Mouse (Mus musculus): ENCODE data around the gene Eif2s2.
A peak's percentile ranks its signal among the peaks of the same experiment; 100 is the strongest.
"Not testable (repeated sequence)": the region's sequence is repeated elsewhere in the genome, so short reads cannot be mapped to it uniquely, and the experiment has no call there.

Gene Eif2s2

GRCm38 (mm10) chr2:154892201-154893044, at the start of gene Eif2s2:
TSS of gene Eif2s2 (minus strand) at chr2:154892935.
- peak; percentile 93 to 94 for DNase-seq (ENCODE audit: low spot score in 2 of 2)

GRCm38 (mm10) chr2:154941952-154942351, 49.2 kb upstream of the Eif2s2 start:
- no peak for DNase-seq (ENCODE audit: low spot score in 2 of 2)

GRCm38 (mm10) chr2:154937547-154938390, 45.0 kb upstream of the Eif2s2 start:
- DNase-seq (ENCODE audit: low spot score in 2 of 2), result no peak

GRCm38 (mm10) chr2:154936536-154937155, 43.9 kb upstream of the Eif2s2 start:
- no peak for DNase-seq (ENCODE audit: low spot score in 2 of 2)

GRCm38 (mm10) chr2:154936106-154936505, 43.4 kb upstream of the Eif2s2 start:
- no peak for DNase-seq (ENCODE audit: low spot score in 2 of 2)

GRCm38 (mm10) chr2:154933884-154934283, 41.1 kb upstream of the Eif2s2 start:
- peak in 1 of 2 experiments; percentile 15 for DNase-seq (ENCODE audit: low spot score in 2 of 2)

- no peak for DNase-seq (ENCODE audit: low spot score in 2 of 2)
These were observed 35.6 kb upstream of the Eif2s2 start for GRCm38 (mm10) chr2:154928298-154928697.

- no peak for DNase-seq (ENCODE audit: low spot score in 2 of 2)
These were observed 34.1 kb upstream of the Eif2s2 start for GRCm38 (mm10) chr2:154926843-154927242.

GRCm38 (mm10) chr2:154925411-154926031, 32.8 kb upstream of the Eif2s2 start:
- DNase-seq (ENCODE audit: low spot score in 2 of 2), result no peak

- DNase-seq (ENCODE audit: low spot score in 2 of 2), result not testable (repeated sequence)
These were observed 29.4 kb upstream of the Eif2s2 start for GRCm38 (mm10) chr2:154922134-154922533.

GRCm38 (mm10) chr2:154920896-154921295, 28.2 kb upstream of the Eif2s2 start:
- DNase-seq (ENCODE audit: low spot score in 2 of 2), result no peak

GRCm38 (mm10) chr2:154917866-154918641, 25.3 kb upstream of the Eif2s2 start:
- DNase-seq (ENCODE audit: low spot score in 2 of 2), result no peak

- DNase-seq (ENCODE audit: low spot score in 2 of 2), result peak in 1 of 2 experiments; percentile 30
These were observed 23.8 kb upstream of the Eif2s2 start for GRCm38 (mm10) chr2:154916547-154916946.

- DNase-seq (ENCODE audit: low spot score in 2 of 2), result no peak
These were observed 23.3 kb upstream of the Eif2s2 start for GRCm38 (mm10) chr2:154915922-154916541.

- no peak for DNase-seq (ENCODE audit: low spot score in 2 of 2)
These were observed 17.1 kb upstream of the Eif2s2 start for GRCm38 (mm10) chr2:154909789-154910188.

- DNase-seq (ENCODE audit: low spot score in 2 of 2), result not testable (repeated sequence)
These were observed 15.5 kb upstream of the Eif2s2 start for GRCm38 (mm10) chr2:154908223-154908622.

GRCm38 (mm10) chr2:154905796-154906195, 13.1 kb upstream of the Eif2s2 start:
- no peak for DNase-seq (ENCODE audit: low spot score in 2 of 2)

GRCm38 (mm10) chr2:154902111-154902510, 9.4 kb upstream of the Eif2s2 start:
- DNase-seq (ENCODE audit: low spot score in 2 of 2), result no peak

- DNase-seq (ENCODE audit: low spot score in 2 of 2), result not testable (repeated sequence)
These were observed 6.7 kb upstream of the Eif2s2 start for GRCm38 (mm10) chr2:154899412-154899811.

- not testable (repeated sequence) for DNase-seq (ENCODE audit: low spot score in 2 of 2)
These were observed 6.3 kb upstream of the Eif2s2 start for GRCm38 (mm10) chr2:154899004-154899403.

Measured in thymus, postnatal 10 days (tissue).